Mouse (Mus musculus): ENCODE measurements around the gene Tnfrsf23. TPM values are rescaled to one million over a fixed set of nuclear protein-coding genes. Genes with fewer than 3 reads are reported as not detected.
"Not testable (repeated sequence)": the region's sequence is repeated elsewhere in the genome, so short reads cannot be mapped to it uniquely, and the experiment has no call there.

Gene Tnfrsf23
- polyA plus RNA-seq, 1 experiment from 2014 or later: 5.0 TPM

GRCm38 (mm10) chr7:143680836-143681235 is 4.8 kb downstream of the Tnfrsf23 start:
- not testable (repeated sequence) for ATAC-seq (ENCODE audit: insufficient number of reproducible peaks, low FRiP score, low TSS enrichment, low read depth); H3K27me3 ChIP-seq; H3K9ac ChIP-seq; H3K27ac ChIP-seq; H3K4me1 ChIP-seq; H3K9me3 ChIP-seq; H3K4me3 ChIP-seq; H3K4me2 ChIP-seq; H3K36me3 ChIP-seq
- 57% methylated on average over 2 of the region's 2 CpGs for WGBS

DNA sequence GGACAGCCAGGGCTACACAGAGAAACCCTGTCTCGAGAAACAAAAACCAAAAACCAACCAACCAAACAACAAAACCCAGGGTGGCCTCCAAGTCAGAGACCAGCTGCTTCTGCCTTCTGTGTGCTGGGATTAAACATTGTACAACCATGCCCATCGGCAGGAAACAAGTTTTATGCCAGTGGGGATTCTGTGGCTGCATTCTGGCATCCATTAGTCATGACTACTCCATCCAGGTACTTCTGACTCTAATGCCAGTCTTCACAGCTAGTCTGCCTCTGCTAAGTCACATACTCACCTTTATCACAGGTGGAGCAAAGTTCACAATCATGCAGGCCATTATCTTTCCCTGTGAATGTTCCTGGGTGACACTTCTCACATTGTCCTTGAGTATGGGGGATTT is 6.0 kb downstream of the Tnfrsf23 start:
- not testable (repeated sequence) for H3K27me3 ChIP-seq; ATAC-seq (ENCODE audit: insufficient number of reproducible peaks, low FRiP score, low TSS enrichment, low read depth); H3K4me1 ChIP-seq; H3K4me2 ChIP-seq; H3K27ac ChIP-seq; H3K9ac ChIP-seq; H3K4me3 ChIP-seq; H3K36me3 ChIP-seq; H3K9me3 ChIP-seq
- WGBS: 77% methylated on average over 2 of the region's 2 CpGs

DNA sequence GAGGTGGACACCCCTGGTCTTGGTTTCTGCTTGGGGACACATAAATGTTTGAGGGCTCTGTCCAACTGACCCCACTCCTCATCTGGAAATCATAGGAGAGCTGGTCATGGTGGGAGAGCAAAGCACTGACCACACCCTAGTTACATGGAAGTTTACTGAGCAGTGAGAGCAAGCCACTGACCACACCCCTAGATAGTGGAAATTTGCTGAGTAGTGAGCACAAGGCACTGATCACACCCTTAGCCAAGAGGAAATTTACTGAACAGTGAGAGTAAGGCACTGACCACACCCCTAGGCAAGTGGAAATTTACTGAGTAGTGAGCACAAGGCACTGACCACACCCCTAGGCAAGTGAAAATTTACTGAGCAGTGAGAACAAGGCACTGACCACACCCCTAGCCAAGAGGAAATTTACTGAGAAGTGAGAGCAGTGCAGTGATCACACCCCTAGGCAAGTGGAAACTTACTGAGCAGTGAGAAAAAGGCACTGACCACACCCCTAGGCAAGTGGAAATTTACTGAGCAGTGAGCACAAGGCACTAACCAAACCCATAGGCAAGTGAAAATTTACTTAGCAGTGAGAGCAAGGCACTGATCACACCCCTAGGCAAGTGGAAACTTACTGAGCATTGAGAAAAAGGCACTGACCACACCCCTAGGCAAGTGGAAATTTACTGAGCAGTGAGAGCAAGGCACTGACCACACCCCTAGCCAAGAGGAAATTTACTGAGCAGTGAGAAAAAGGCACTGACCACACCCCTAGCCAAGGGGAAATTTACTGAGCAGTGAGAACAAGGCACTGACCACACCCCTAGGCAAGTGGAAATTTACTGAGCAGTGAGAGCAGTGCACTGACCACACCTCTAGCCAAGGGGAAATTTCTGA is 19.0 kb downstream of the Tnfrsf23 start:
- no peaks in the 10 kb centered on the region for H3K27me3 ChIP-seq
- no peaks in the 10 kb centered on the region for H3K36me3 ChIP-seq
- no peaks in the 10 kb centered on the region for H3K4me1 ChIP-seq
- H3K4me2 ChIP-seq: no peak overlapping the region
- no peak overlapping the region for H3K9ac ChIP-seq
- no peak for ATAC-seq (ENCODE audit: insufficient number of reproducible peaks, low FRiP score, low TSS enrichment, low read depth)
- no peak overlapping the region for H3K4me3 ChIP-seq
- no peak overlapping the region for H3K27ac ChIP-seq
- no peaks in the 10 kb centered on the region for H3K9me3 ChIP-seq

DNA sequence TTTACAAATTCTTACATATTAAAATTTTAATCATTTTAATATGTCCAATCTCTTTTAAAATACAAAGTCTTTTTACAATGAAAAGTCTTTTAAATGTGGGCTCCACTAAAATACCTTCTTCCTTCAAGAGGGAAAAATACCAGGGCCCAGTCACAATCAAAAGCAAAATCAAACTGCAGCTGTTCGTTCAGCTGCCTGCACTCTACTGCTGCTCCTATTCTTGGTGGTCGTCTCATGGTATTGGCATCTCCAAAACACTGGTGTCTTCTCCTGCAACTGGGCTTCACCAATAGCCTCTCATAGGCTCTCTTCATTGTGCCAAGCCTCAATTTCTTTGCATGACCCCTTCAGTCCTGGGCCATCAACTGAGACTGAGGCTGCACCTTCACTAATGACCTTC is 22.2 kb downstream of the Tnfrsf23 start:
- WGBS: 70% methylated on average over 2 of the region's 2 CpGs
- no peak for ATAC-seq (ENCODE audit: insufficient number of reproducible peaks, low FRiP score, low TSS enrichment, low read depth)
- Histone ChIP-seq H3K4me1 (no peaks in the 10 kb centered on the region), H3K27ac (no peak overlapping the region), H3K9me3 (no peaks in the 10 kb centered on the region), H3K36me3 (no peaks in the 10 kb centered on the region), H3K4me3 (no peak overlapping the region), H3K4me2 (no peak overlapping the region), H3K27me3 (no peaks in the 10 kb centered on the region), H3K9ac (no peak overlapping the region)

GRCm38 (mm10) chr7:143660797-143661196 is 24.9 kb downstream of the Tnfrsf23 start:
- Histone ChIP-seq H3K36me3 (no peaks in the 10 kb centered on the region), H3K27ac (no peak overlapping the region), H3K4me1 (no peaks in the 10 kb centered on the region), H3K4me3 (no peak overlapping the region), H3K9ac (no peak overlapping the region), H3K9me3 (no peaks in the 10 kb centered on the region), H3K4me2 (no peak overlapping the region), H3K27me3 (no peaks in the 10 kb centered on the region)
- no peak for ATAC-seq (ENCODE audit: insufficient number of reproducible peaks, low FRiP score, low TSS enrichment, low read depth)

GRCm38 (mm10) chr7:143649769-143650346 is 35.8 kb downstream of the Tnfrsf23 start:
- WGBS: 54% methylated on average over 10 of the region's 10 CpGs

GRCm38 (mm10) chr7:143649034-143649768 is 36.5 kb downstream of the Tnfrsf23 start, which contains the start of gene Tnfrsf22:
Gene Tnfrsf22, minus strand, starts transcription at chr7:143649661.
- Histone ChIP-seq H3K9me3 (no peaks in the 10 kb centered on the region), H3K4me2 (peak within 1 kb of the TSS; percentile 91), H3K4me1 (no peaks in the 10 kb centered on the region), H3K27ac (no peak within 1 kb of the TSS), H3K27me3 (no peaks in the 10 kb centered on the region), H3K4me3 (peak within 1 kb of the TSS; percentile 64), H3K9ac (peak within 1 kb of the TSS; percentile 42), H3K36me3 (no peaks in the 10 kb centered on the region)
- WGBS: 2% methylated on average over 39 of the region's 39 CpGs
- peak; percentile 80 for ATAC-seq (ENCODE audit: insufficient number of reproducible peaks, low FRiP score, low TSS enrichment, low read depth)

More at GRCm38 (mm10) chr7:143649769-143650346, 35.8 kb downstream of the Tnfrsf23 start:
- not testable (repeated sequence) for H3K9me3 ChIP-seq; H3K27ac ChIP-seq; H3K27me3 ChIP-seq; H3K36me3 ChIP-seq; ATAC-seq (ENCODE audit: insufficient number of reproducible peaks, low FRiP score, low TSS enrichment, low read depth); H3K9ac ChIP-seq; H3K4me1 ChIP-seq
- Histone ChIP-seq H3K4me2 (peak overlapping the region; percentile 91; the same call in 1 of the 2 replicates), H3K4me3 (peak overlapping the region; percentile 64)

DNA sequence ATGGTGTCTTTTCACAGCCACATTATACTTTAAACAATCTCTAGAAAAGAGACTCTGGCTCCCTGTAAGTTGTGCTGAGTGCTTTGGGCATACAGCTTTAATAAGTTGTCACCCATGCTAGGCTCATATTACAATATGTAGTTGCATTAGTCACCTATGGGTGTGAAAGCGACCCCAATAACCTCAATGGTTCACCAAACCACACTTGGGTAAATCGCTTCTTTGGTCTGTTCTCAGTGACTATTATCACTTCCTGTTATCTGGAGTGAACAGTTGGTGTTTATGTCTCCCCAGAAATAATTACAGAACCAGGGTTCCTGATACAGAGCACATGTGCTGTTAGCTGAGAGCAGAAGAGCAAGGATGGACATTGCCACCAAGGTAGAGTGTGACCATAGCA is 41.7 kb downstream of the Tnfrsf23 start:
- not testable (repeated sequence) for H3K27ac ChIP-seq; ATAC-seq (ENCODE audit: insufficient number of reproducible peaks, low FRiP score, low TSS enrichment, low read depth); H3K4me2 ChIP-seq; H3K4me3 ChIP-seq; H3K9me3 ChIP-seq; H3K9ac ChIP-seq; H3K27me3 ChIP-seq; H3K4me1 ChIP-seq; H3K36me3 ChIP-seq
- WGBS: 89% methylated on average over 2 of the region's 2 CpGs

GRCm38 (mm10) chr7:143636674-143637073 is 49.0 kb downstream of the Tnfrsf23 start:
- WGBS: 93% methylated on average over 1 of the region's 1 CpGs
- H3K4me1 ChIP-seq: no peaks in the 10 kb centered on the region
- H3K36me3 ChIP-seq: peaks cover 8% of the 10 kb centered on the region; the same call in 1 of the 2 replicates
- H3K27ac ChIP-seq: no peak overlapping the region
- H3K9me3 ChIP-seq: no peaks in the 10 kb centered on the region
- ATAC-seq (ENCODE audit: insufficient number of reproducible peaks, low FRiP score, low TSS enrichment, low read depth): no peak
- H3K4me2 ChIP-seq: no peak overlapping the region
- no peaks in the 10 kb centered on the region for H3K27me3 ChIP-seq
- H3K4me3 ChIP-seq: no peak overlapping the region
- H3K9ac ChIP-seq: no peak overlapping the region

DNA sequence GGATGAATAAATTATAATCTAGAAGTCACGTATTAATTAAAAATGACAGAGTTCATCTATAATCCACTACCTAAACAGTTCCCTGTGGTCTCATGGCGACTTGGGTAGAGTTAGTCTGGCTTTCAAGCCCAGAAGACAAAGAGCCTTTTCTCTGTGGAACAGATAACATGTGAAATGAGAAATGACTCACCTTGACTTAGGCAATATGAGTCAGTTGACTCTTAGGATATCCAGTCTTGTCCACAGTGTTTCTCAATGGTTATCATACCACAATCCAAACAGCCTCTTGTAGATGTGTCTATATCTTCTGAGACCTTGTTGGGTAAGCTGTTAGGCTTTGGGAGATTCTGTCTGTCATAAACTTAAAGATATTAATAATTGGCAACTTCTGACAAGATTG is 54.2 kb downstream of the Tnfrsf23 start:
- H3K9me3 ChIP-seq: no peaks in the 10 kb centered on the region
- no peaks in the 10 kb centered on the region for H3K36me3 ChIP-seq
- no peak overlapping the region for H3K27ac ChIP-seq
- no peaks in the 10 kb centered on the region for H3K27me3 ChIP-seq
- no peak overlapping the region for H3K4me2 ChIP-seq
- WGBS: 62% methylated on average over 2 of the region's 2 CpGs
- no peaks in the 10 kb centered on the region for H3K4me1 ChIP-seq
- H3K9ac ChIP-seq: no peak overlapping the region
- ATAC-seq (ENCODE audit: insufficient number of reproducible peaks, low FRiP score, low TSS enrichment, low read depth): no peak
- no peak overlapping the region for H3K4me3 ChIP-seq

GRCm38 (mm10) chr7:143629501-143629900 is 56.2 kb downstream of the Tnfrsf23 start:
- Histone ChIP-seq H3K4me3 (no peak overlapping the region), H3K4me2 (no peak overlapping the region), H3K4me1 (no peaks in the 10 kb centered on the region), H3K27me3 (no peaks in the 10 kb centered on the region), H3K9me3 (no peaks in the 10 kb centered on the region), H3K36me3 (no peaks in the 10 kb centered on the region), H3K27ac (no peak overlapping the region), H3K9ac (no peak overlapping the region)
- 53% methylated on average over 1 of the region's 1 CpGs for WGBS
- no peak for ATAC-seq (ENCODE audit: insufficient number of reproducible peaks, low FRiP score, low TSS enrichment, low read depth)

DNA sequence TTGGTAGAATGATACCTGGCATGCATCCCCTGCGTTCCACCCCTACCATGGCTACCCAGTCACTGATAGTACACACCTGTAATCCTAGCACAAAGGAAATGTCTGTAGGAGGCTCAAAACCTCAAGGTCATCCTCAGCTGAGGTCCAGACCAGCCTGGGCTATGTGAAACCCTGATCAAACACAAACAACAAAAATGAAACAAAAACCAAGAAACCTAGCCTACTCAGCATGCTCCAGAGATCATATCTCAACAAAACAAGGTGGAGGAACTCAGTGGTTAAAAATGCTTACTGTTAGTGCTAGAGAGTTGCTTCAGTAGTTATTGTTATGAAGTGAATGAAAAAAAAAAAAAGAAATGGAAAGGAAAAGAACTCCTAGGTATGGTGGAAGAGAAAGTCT is 57.1 kb downstream of the Tnfrsf23 start, which contains the start of gene Tnfrsf26:
Gene Tnfrsf26 (minus strand): TSS at position 183 of the 400 bp plus-strand sequence.
- H3K4me2 ChIP-seq: no peak within 1 kb of the TSS
- H3K9me3 ChIP-seq: no peaks in the 10 kb centered on the region
- H3K9ac ChIP-seq: no peak within 1 kb of the TSS
- no peak for ATAC-seq (ENCODE audit: insufficient number of reproducible peaks, low FRiP score, low TSS enrichment, low read depth)
- no peaks in the 10 kb centered on the region for H3K36me3 ChIP-seq
- no peak within 1 kb of the TSS for H3K27ac ChIP-seq
- no peak within 1 kb of the TSS for H3K4me3 ChIP-seq
- H3K4me1 ChIP-seq: no peaks in the 10 kb centered on the region
- WGBS: 90% methylated on average over 1 of the region's 1 CpGs
- no peaks in the 10 kb centered on the region for H3K27me3 ChIP-seq

All from limb, embryonic 15.5 days (tissue).